Mouse (Mus musculus) gastrocnemius, postnatal 36 days (tissue): Measurements from ENCODE around the gene C2cd4b. TPM values are rescaled to one million over a fixed set of nuclear protein-coding genes. Genes with fewer than 3 reads are reported as not detected.

Experiments
- microRNA-seq, 2 experiments: library from miRNA; unstranded; fragments of <30 nt; microRNA quantifications; one replicate each; pipeline ENCODE4 v1.2.0; 2021
- total RNA-seq, 2 experiments: library from RNA; stranded (reverse); gene quantifications; 2 replicates each; pipeline ENCODE4 v1.2.3; 2021

C2cd4b gene
- total RNA-seq, 2 experiments from 2014 or later: not detected

Small RNA genes lying within 50 kb of the gene (microRNA-seq; reads per million reads assigned to microRNA genes)
- 0 reads per million in 2 experiments for gene Mir7241
- gene Mir7242: 0 reads per million in 2 experiments

Other genes with a start within 250 kb of the C2cd4b start
- 10 to 100 TPM; 88.5 to 96.5 TPM for gene Tln2, start 199.7 kb upstream of the C2cd4b start, total RNA-seq
- gene C2cd4a, start 72.9 kb downstream of the C2cd4b start, total RNA-seq: under 1 TPM in 1 of 2 experiments, not detected in 1; 0.42 TPM
- 10 to 100 TPM; 23.6 to 24.1 TPM for gene Vps13c, start 81.0 kb downstream of the C2cd4b start, total RNA-seq